Mouse (Mus musculus): ENCODE data around the gene Cplx3. TPM values are rescaled to one million over a fixed set of nuclear protein-coding genes. Genes with fewer than 3 reads are reported as not detected.
A peak's percentile ranks its signal among the peaks of the same experiment; 100 is the strongest.

Gene Cplx3
- polyA plus RNA-seq, 1 experiment, result 0.47 TPM

DNA sequence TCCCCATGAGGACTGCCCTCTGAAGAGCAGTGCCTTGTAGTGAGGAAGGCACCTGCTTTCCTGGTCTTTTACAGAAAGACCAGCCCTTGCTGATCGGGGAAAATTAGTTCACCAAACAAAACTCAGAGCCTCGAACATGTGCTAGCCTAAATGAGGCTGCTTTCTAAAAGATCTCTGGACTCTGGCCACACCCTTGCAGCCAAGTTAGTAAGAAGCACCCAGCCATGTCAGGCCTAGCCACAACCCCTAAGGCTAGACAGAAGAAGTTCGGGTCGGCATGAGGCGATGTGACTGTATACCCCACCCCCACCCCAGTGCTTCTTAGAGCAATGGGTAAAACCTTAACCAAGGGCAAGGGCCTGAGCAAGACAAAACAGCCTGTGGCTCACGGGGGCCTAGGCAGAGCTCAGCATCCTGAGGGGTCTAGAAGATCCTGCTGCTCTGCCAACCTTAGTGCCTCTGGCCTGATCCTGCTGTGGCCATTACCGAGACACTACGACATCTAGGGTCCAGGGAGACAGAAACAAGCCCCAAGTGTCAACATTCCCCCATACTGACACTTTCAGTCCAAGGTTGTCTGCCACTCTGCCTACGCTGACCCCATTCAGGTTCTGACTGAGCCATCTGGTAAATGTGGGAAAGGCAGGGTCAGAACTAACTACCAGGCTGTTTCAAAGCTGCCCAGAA lies 37.2 kb upstream of the Cplx3 start:
- DNase-seq, result peak; percentile 71
- Histone ChIP-seq H3K27me3 (replicated peaks; ENCODE audit: control insufficient read depth, insufficient read depth, low read length) (no peaks in the 10 kb centered on the region), H3K36me3 (ENCODE audit: control insufficient read depth, insufficient read depth, low read length) (no peaks in the 10 kb centered on the region), H3K4me3 (ENCODE audit: insufficient read depth, low read depth, low read length) (peak overlapping the region; percentile 26; the same call in 1 of the 2 replicates), H3K4me1 (ENCODE audit: control insufficient read depth, insufficient read depth, low read length) (peaks cover 45% of the 10 kb centered on the region), H3K27ac (ENCODE audit: insufficient read depth, low read depth, low read length) (peak overlapping the region; percentile 22)
- no peak for TF ChIP-seq CTCF (conservative IDR thresholded peaks at IDR 0.05; ENCODE audit: insufficient read depth, insufficient read length, low read depth, low read length)
- TF ChIP-seq POLR2A (IDR thresholded peaks at IDR 0.05; ENCODE audit: low read depth, low read length), result no peak
- 33% methylated on average over 9 of the region's 9 CpGs for WGBS

- no peak for TF ChIP-seq CTCF (conservative IDR thresholded peaks at IDR 0.05; ENCODE audit: insufficient read depth, insufficient read length, low read depth, low read length)
- TF ChIP-seq POLR2A (IDR thresholded peaks at IDR 0.05; ENCODE audit: low read depth, low read length), result no peak
- H3K27ac ChIP-seq (ENCODE audit: insufficient read depth, low read depth, low read length), result no peak overlapping the region
- no peaks in the 10 kb centered on the region for H3K27me3 ChIP-seq (replicated peaks; ENCODE audit: control insufficient read depth, insufficient read depth, low read length)
- no peaks in the 10 kb centered on the region for H3K36me3 ChIP-seq (ENCODE audit: control insufficient read depth, insufficient read depth, low read length)
- WGBS, result 78% methylated on average over 13 of the region's 13 CpGs
- DNase-seq, result no peak
- H3K4me1 ChIP-seq (ENCODE audit: control insufficient read depth, insufficient read depth, low read length), result peaks cover 58% of the 10 kb centered on the region
- no peak overlapping the region for H3K4me3 ChIP-seq (ENCODE audit: insufficient read depth, low read depth, low read length)
Observed at GRCm38 (mm10) chr9:57641775-57642550, 35.9 kb upstream of the Cplx3 start.

- H3K4me1 ChIP-seq (ENCODE audit: control insufficient read depth, insufficient read depth, low read length), result peaks cover 59% of the 10 kb centered on the region
- TF ChIP-seq CTCF (conservative IDR thresholded peaks at IDR 0.05; ENCODE audit: insufficient read depth, insufficient read length, low read depth, low read length) (no peak), POLR2A (IDR thresholded peaks at IDR 0.05; ENCODE audit: low read depth, low read length) (no peak)
- H3K36me3 ChIP-seq (ENCODE audit: control insufficient read depth, insufficient read depth, low read length), result no peaks in the 10 kb centered on the region
- 65% methylated on average over 1 of the region's 1 CpGs for WGBS
- DNase-seq, result no peak
- no peaks in the 10 kb centered on the region for H3K27me3 ChIP-seq (replicated peaks; ENCODE audit: control insufficient read depth, insufficient read depth, low read length)
- H3K27ac ChIP-seq (ENCODE audit: insufficient read depth, low read depth, low read length), result peak overlapping the region; percentile 41; the same call in 1 of the 2 replicates
- no peak overlapping the region for H3K4me3 ChIP-seq (ENCODE audit: insufficient read depth, low read depth, low read length)
Observed at GRCm38 (mm10) chr9:57641022-57641421, 34.9 kb upstream of the Cplx3 start.

DNA sequence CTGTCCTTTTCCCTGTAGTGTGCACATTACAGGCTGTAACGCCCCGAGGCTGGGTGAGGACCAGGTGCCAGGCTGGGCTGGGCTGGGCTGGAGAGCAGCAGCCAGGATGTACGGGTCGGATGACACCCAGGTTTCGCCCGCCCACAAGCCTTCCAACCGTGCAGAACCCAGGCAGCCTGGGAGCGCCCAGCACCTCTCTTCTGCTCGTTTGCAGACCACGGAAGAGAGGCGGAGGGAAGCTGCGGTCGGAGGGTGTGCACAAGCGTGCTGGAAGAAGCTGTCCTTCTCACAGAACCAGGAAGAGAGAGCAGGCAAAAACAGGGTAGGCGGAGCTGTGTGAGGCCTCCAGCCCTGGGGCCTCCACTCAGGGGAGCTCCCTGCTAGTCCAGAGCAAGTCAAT lies 34.3 kb upstream of the Cplx3 start:
- no peaks in the 10 kb centered on the region for H3K27me3 ChIP-seq (replicated peaks; ENCODE audit: control insufficient read depth, insufficient read depth, low read length)
- 11% methylated on average over 15 of the region's 15 CpGs for WGBS
- TF ChIP-seq CTCF (conservative IDR thresholded peaks at IDR 0.05; ENCODE audit: insufficient read depth, insufficient read length, low read depth, low read length) (no peak), POLR2A (IDR thresholded peaks at IDR 0.05; ENCODE audit: low read depth, low read length) (peak; percentile 24)
- no peak overlapping the region for H3K4me3 ChIP-seq (ENCODE audit: insufficient read depth, low read depth, low read length)
- peak overlapping the region; percentile 62 for H3K27ac ChIP-seq (ENCODE audit: insufficient read depth, low read depth, low read length)
- peak; percentile 73 for DNase-seq
- peaks cover 59% of the 10 kb centered on the region for H3K4me1 ChIP-seq (ENCODE audit: control insufficient read depth, insufficient read depth, low read length)
- no peaks in the 10 kb centered on the region for H3K36me3 ChIP-seq (ENCODE audit: control insufficient read depth, insufficient read depth, low read length)

DNA sequence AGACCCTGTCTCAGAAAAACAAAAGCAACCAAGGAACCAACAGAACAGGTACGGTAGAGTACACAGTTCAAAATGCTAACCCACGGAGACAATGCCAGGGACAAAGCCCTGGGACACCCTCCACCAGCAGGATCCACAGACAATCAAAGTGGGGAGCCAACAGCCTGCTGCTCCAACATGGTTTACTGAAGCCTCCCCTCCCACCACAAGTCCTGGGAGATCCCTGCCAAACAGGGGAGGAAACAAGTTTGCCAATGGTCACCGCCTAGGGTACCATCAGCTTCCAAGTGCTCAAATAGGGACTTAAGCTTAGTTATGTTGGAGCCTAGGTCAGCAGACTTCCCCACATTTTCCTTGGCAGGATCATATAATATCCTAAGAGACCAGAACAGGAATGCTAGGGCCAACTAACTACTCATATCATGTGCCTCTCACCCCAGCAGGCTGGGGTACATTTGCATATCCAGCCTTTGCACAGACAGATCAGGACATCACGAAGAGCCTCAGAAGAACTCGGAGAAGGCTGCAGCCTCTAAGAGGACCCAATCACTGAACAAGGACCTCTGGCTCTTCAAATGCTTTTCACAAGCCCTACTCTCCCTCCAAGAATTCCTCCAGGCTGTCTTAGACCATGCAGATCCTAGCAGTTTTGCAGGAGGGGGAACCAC lies 33.7 kb upstream of the Cplx3 start:
- DNase-seq, result no peak
- Histone ChIP-seq H3K27ac (ENCODE audit: insufficient read depth, low read depth, low read length) (peak overlapping the region; percentile 62), H3K4me3 (ENCODE audit: insufficient read depth, low read depth, low read length) (no peak overlapping the region), H3K27me3 (replicated peaks; ENCODE audit: control insufficient read depth, insufficient read depth, low read length) (no peaks in the 10 kb centered on the region), H3K4me1 (ENCODE audit: control insufficient read depth, insufficient read depth, low read length) (peaks cover 59% of the 10 kb centered on the region), H3K36me3 (ENCODE audit: control insufficient read depth, insufficient read depth, low read length) (no peaks in the 10 kb centered on the region)
- 53% methylated on average over 5 of the region's 5 CpGs for WGBS
- no peak for TF ChIP-seq POLR2A (IDR thresholded peaks at IDR 0.05; ENCODE audit: low read depth, low read length)
- TF ChIP-seq CTCF (conservative IDR thresholded peaks at IDR 0.05; ENCODE audit: insufficient read depth, insufficient read length, low read depth, low read length), result no peak

- WGBS, result 32% methylated on average over 8 of the region's 8 CpGs
- Histone ChIP-seq H3K4me3 (ENCODE audit: insufficient read depth, low read depth, low read length) (no peak overlapping the region), H3K36me3 (ENCODE audit: control insufficient read depth, insufficient read depth, low read length) (no peaks in the 10 kb centered on the region), H3K27ac (ENCODE audit: insufficient read depth, low read depth, low read length) (peak overlapping the region; percentile 70), H3K27me3 (replicated peaks; ENCODE audit: control insufficient read depth, insufficient read depth, low read length) (no peaks in the 10 kb centered on the region), H3K4me1 (ENCODE audit: control insufficient read depth, insufficient read depth, low read length) (peaks cover 57% of the 10 kb centered on the region)
- DNase-seq, result peak; percentile 93
- TF ChIP-seq CTCF (conservative IDR thresholded peaks at IDR 0.05; ENCODE audit: insufficient read depth, insufficient read length, low read depth, low read length) (no peak), POLR2A (IDR thresholded peaks at IDR 0.05; ENCODE audit: low read depth, low read length) (no peak)
Observed at GRCm38 (mm10) chr9:57638651-57639459, 32.8 kb upstream of the Cplx3 start.
